Mouse (Mus musculus): Measurements from ENCODE around the gene Olfr313. TPM values are rescaled to one million over a fixed set of nuclear protein-coding genes. Genes with fewer than 3 reads are reported as not detected.

The Olfr313 gene
- polyA plus RNA-seq, 2 experiments: not detected

DNA sequence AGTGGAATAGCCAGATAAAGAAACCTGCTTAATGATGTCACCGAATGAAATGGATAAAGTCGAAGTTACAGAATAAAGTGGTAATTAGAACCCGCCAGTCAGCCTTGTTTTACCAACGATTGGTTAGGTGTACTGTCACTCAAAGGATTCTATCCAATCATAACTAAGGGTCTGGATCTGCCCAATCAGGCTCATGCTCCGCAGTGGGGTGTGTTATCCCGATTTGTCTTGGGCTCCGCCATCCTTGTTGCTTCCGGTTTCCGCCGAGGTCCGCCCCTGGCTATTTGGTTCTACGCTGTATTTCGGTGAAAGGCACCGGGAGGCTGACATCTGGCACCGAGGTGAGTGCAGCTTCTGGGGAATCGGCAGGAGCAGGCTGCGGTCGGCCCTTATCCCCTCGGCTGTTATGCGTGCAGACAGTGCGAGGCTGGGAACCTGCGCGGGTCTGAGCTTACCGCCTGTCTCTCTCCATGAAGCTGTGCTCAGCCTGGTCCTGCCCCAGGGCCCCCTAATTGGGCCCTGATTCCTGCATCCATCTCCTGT, 32.2 kb downstream of the Olfr313 start, which contains the start of gene Gm12258:
TSS of gene Gm12258 (plus strand) at position 240 of the 543 bp plus-strand sequence.
- peak within 1 kb of the TSS; percentile 73 for H3K4me2 ChIP-seq (ENCODE audit: low read depth)
- H3K9me3 ChIP-seq (ENCODE audit: control insufficient read depth, low read length): no peaks in the 10 kb centered on the region
- under 1% methylated on average over 24 of the region's 24 CpGs for WGBS (ENCODE audit: insufficient replicate concordance)
- peak; percentile 100 for ATAC-seq (ENCODE audit: insufficient read depth)
- H3K4me3 ChIP-seq (ENCODE audit: insufficient read depth in 1 of 2, low read depth in 2 of 2, low read length in 2 of 2): peak within 1 kb of the TSS; percentile 60 to 78
- peak within 1 kb of the TSS; percentile 76 for H3K9ac ChIP-seq (replicated peaks)
- TF ChIP-seq CTCF (IDR thresholded peaks at IDR 0.05; ENCODE audit: low read depth) (no peak), EP300 (IDR thresholded peaks at IDR 0.05; ENCODE audit: low read depth) (no peak)
- no peaks in the 10 kb centered on the region for H3K36me3 ChIP-seq (replicated peaks; ENCODE audit: control insufficient read depth, insufficient read depth, low read depth)
- H3K27me3 ChIP-seq (ENCODE audit: control insufficient read depth, insufficient read depth, low read length): no peaks in the 10 kb centered on the region
- peak; percentile 98 to 100 (median 99) for DNase-seq (ENCODE audit: low read depth in 3 of 3, low spot score in 3 of 3)
- peaks cover 5 to 8% of the 10 kb centered on the region in 2 experiments for H3K4me1 ChIP-seq (replicated peaks; ENCODE audit: control insufficient read depth in 2 of 2, insufficient read depth in 2 of 2, low read length in 1 of 2)
- H3K27ac ChIP-seq: peak within 1 kb of the TSS; percentile 43; the same call in 1 of the 2 replicates

DNA sequence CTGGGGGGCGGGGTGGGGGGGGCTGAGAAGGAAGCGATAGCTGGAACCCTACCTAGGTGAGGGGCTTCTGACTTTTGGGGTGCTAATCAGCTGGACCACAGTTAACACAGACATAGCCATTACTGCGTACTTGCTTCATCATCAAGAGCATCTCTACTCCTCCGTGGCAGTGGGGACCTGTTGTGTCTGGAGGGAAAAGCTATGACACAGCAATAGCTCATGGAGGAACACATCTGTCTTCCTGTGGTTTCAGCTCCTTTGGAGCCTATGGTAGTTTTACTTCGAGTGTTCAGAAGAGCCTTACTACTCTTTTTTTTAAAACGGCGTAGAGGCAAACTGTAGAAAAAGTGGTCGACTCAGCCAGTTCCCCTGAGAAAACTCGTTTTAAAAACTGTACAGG, 32.8 kb downstream of the Olfr313 start:
- Histone ChIP-seq H3K9me3 (ENCODE audit: control insufficient read depth, low read length) (no peaks in the 10 kb centered on the region), H3K9ac (replicated peaks) (peak overlapping the region; percentile 76), H3K36me3 (replicated peaks; ENCODE audit: control insufficient read depth, insufficient read depth, low read depth) (no peaks in the 10 kb centered on the region), H3K4me2 (ENCODE audit: low read depth) (peak overlapping the region; percentile 73), H3K27ac (no peak overlapping the region), H3K27me3 (ENCODE audit: control insufficient read depth, insufficient read depth, low read length) (no peaks in the 10 kb centered on the region), H3K4me1 (replicated peaks; ENCODE audit: control insufficient read depth in 2 of 2, insufficient read depth in 2 of 2, low read length in 1 of 2) (peaks cover 5 to 8% of the 10 kb centered on the region in 2 experiments), H3K4me3 (ENCODE audit: insufficient read depth in 1 of 2, low read depth in 2 of 2, low read length in 2 of 2) (peak overlapping the region; percentile 60 to 78)
- TF ChIP-seq EP300 (IDR thresholded peaks at IDR 0.05; ENCODE audit: low read depth) (no peak), CTCF (IDR thresholded peaks at IDR 0.05; ENCODE audit: low read depth) (no peak)
- ATAC-seq (ENCODE audit: insufficient read depth) (0 out of 2 replicates have a peak, but pooled peaks have one; percentile 4), DNase-seq (ENCODE audit: low read depth in 3 of 3, low spot score in 3 of 3) (no peak)
- WGBS (ENCODE audit: insufficient replicate concordance): 20% methylated on average over 9 of the region's 9 CpGs

DNA sequence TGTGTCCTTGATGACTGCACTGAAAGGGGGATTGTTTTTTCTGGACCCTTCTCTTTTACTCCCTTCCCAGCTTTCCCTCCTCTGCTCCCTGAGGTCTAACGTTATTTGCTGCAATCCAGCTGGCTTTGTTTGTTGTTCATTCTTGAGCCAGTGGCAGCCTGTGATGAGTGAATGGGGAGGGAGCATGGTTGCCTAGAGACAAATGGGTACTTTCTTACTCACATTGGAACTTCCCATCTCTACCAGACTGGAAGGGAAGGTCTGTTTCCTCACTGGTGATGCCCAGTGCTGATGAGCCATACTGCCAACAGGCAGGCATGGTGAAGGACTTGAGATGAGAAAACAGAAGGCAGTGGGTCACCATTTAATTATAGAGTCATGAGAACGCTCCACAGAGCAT, 34.9 kb downstream of the Olfr313 start:
- Histone ChIP-seq H3K27ac (no peak overlapping the region), H3K36me3 (replicated peaks; ENCODE audit: control insufficient read depth, insufficient read depth, low read depth) (no peaks in the 10 kb centered on the region), H3K9ac (replicated peaks) (no peak overlapping the region), H3K4me2 (ENCODE audit: low read depth) (no peak overlapping the region), H3K4me3 (ENCODE audit: insufficient read depth in 1 of 2, low read depth in 2 of 2, low read length in 2 of 2) (no peak overlapping the region), H3K27me3 (ENCODE audit: control insufficient read depth, insufficient read depth, low read length) (no peaks in the 10 kb centered on the region), H3K9me3 (ENCODE audit: control insufficient read depth, low read length) (no peaks in the 10 kb centered on the region), H3K4me1 (replicated peaks; ENCODE audit: control insufficient read depth in 2 of 2, insufficient read depth in 2 of 2, low read length in 1 of 2) (peaks cover 5 to 8% of the 10 kb centered on the region in 2 experiments)
- WGBS (ENCODE audit: insufficient replicate concordance): 66% methylated on average over 2 of the region's 2 CpGs
- TF ChIP-seq CTCF (IDR thresholded peaks at IDR 0.05; ENCODE audit: low read depth): no peak
- no peak for TF ChIP-seq EP300 (IDR thresholded peaks at IDR 0.05; ENCODE audit: low read depth)
- no peak for DNase-seq (ENCODE audit: low read depth in 3 of 3, low spot score in 3 of 3)
- ATAC-seq (ENCODE audit: insufficient read depth): no peak

DNA sequence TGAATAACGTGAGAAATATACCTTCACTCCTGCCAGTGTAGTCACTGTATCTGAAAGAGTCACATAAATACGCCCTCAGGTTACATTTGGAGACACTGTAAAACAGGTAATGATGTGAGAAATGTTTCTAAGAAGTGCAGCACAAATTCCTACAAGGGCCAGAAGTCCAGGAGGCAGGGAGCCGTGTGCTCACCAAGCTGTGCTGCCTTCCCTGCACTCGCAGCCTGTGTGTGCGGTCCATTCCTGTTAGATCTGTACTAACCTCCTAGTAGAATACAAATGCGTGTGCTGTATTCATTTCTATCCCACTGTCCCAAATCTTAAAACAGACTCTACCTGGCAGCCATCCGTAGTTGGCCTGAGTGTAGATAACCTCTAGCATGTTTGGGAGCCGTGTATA, 45.9 kb downstream of the Olfr313 start:
- no peak for ATAC-seq (ENCODE audit: insufficient read depth)
- no peak overlapping the region for H3K9ac ChIP-seq (replicated peaks)
- no peak for DNase-seq (ENCODE audit: low read depth in 3 of 3, low spot score in 3 of 3)
- 84% methylated on average over 8 of the region's 8 CpGs for WGBS (ENCODE audit: insufficient replicate concordance)
- no peak for TF ChIP-seq CTCF (IDR thresholded peaks at IDR 0.05; ENCODE audit: low read depth)
- peaks cover 6% of the 10 kb centered on the region; the same call in 1 of the 2 replicates for H3K9me3 ChIP-seq (ENCODE audit: control insufficient read depth, low read length)
- peaks cover 24% of the 10 kb centered on the region for H3K36me3 ChIP-seq (replicated peaks; ENCODE audit: control insufficient read depth, insufficient read depth, low read depth)
- H3K4me1 ChIP-seq (replicated peaks; ENCODE audit: control insufficient read depth in 2 of 2, insufficient read depth in 2 of 2, low read length in 1 of 2): no peaks in the 10 kb centered on the region
- no peaks in the 10 kb centered on the region for H3K27me3 ChIP-seq (ENCODE audit: control insufficient read depth, insufficient read depth, low read length)
- H3K4me3 ChIP-seq (ENCODE audit: insufficient read depth in 1 of 2, low read depth in 2 of 2, low read length in 2 of 2): no peak overlapping the region
- H3K27ac ChIP-seq: no peak overlapping the region
- no peak overlapping the region for H3K4me2 ChIP-seq (ENCODE audit: low read depth)

DNA sequence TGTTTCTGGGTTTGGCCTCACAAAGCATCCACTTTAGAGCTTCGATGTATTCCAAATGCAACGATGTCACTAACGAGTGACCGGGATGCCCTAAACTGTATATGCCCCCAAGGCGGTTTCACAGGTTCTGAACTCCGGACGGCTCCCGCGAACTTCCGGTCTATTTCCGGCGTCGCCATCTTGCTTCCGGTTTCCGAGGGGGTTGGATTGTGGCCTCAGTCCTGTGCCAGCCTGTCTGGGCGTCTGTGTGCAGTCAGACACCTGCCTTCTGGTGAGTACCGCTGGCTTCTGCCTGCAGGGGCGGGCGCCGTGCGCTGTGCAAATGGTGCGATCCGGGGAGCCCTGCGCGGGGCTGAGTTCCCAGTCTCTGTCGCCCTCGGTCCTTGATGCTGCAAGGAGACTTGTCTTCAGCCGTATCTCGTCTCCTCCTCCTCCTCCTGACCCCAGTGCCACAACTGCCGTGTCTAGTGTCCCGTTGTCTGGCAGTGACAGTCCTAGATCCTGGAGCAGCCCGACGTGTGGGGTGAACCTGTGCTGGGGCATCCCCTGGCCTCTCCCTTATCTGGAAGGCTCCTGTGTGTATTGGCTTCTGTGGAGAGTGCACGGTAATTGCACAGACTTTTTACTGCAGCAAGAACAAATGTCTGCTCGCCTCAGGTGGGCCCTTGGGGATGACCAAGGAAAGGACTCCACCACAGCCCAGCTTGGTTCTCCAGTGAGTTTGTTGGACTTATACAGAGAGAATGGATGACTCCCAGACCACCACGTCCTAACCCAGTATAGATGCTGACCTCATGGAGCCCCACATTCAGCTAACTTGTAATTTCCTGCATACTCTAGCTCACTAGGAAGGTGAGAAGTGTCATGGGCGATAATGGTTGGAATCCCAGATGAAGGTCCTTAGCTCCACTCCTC, 52.5 kb downstream of the Olfr313 start, which contains the start of gene 2810021J22Rik:
TSS of gene 2810021J22Rik (plus strand) at position 178 of the 915 bp plus-strand sequence.
- peaks cover 6 to 8% of the 10 kb centered on the region in 2 experiments; a peak in 2 of 4 replicates for H3K4me1 ChIP-seq (replicated peaks; ENCODE audit: control insufficient read depth in 2 of 2, insufficient read depth in 2 of 2, low read length in 1 of 2)
- peak; percentile 88 for ATAC-seq (ENCODE audit: insufficient read depth)
- H3K27ac ChIP-seq: peak within 1 kb of the TSS; percentile 72
- DNase-seq (ENCODE audit: low read depth in 3 of 3, low spot score in 3 of 3): peak; percentile 69 to 76 (median 73)
- 2% methylated on average over 37 of the region's 37 CpGs for WGBS (ENCODE audit: insufficient replicate concordance)
- peak within 1 kb of the TSS; percentile 80 to 95 for H3K4me3 ChIP-seq (ENCODE audit: insufficient read depth in 1 of 2, low read depth in 2 of 2, low read length in 2 of 2)
- H3K9ac ChIP-seq (replicated peaks): peak within 1 kb of the TSS; percentile 83
- H3K9me3 ChIP-seq (ENCODE audit: control insufficient read depth, low read length): no peaks in the 10 kb centered on the region
- no peaks in the 10 kb centered on the region for H3K36me3 ChIP-seq (replicated peaks; ENCODE audit: control insufficient read depth, insufficient read depth, low read depth)
- H3K27me3 ChIP-seq (ENCODE audit: control insufficient read depth, insufficient read depth, low read length): no peaks in the 10 kb centered on the region
- no peak for TF ChIP-seq EP300 (IDR thresholded peaks at IDR 0.05; ENCODE audit: low read depth)
- peak; percentile 61 for TF ChIP-seq CTCF (IDR thresholded peaks at IDR 0.05; ENCODE audit: low read depth)
- H3K4me2 ChIP-seq (ENCODE audit: low read depth): peak within 1 kb of the TSS; percentile 70
